Mouse (Mus musculus) right cerebral cortex, adult 18-20 months (tissue): ENCODE measurements at regions not wholly inside any gene's neighbourhood (a gene's known extent, or its start where the extent isn't known, plus 50 kb on each side); places are given as distances from the start of the nearest gene placed in this dataset.

Source experiments
- DNase-seq: peaks from one replicate; pipeline ENCODE4 v3.0.0; 2022; ENCODE audit warnings: mixed read lengths

- no peak for DNase-seq
Observed at GRCm38 (mm10) chr5:112035426-112035825, 216.9 kb downstream of the Cryba4 start.

- no peak for DNase-seq
Observed at GRCm38 (mm10) chr5:112037080-112037479, 215.2 kb downstream of the Cryba4 start.

- no peak for DNase-seq
Observed at GRCm38 (mm10) chr5:112039645-112040372, 212.5 kb downstream of the Cryba4 start.

GRCm38 (mm10) chr5:112040678-112041077, 211.6 kb downstream of the Cryba4 start:
- no peak for DNase-seq

- peak; percentile 48 for DNase-seq
Observed at GRCm38 (mm10) chr5:112041285-112041684, 211.0 kb downstream of the Cryba4 start.

GRCm38 (mm10) chr5:112042236-112042635, 210.1 kb downstream of the Cryba4 start:
- DNase-seq, result peak; percentile 38

GRCm38 (mm10) chr5:112050046-112050782, 202.1 kb downstream of the Cryba4 start:
- peak; percentile 26 for DNase-seq

GRCm38 (mm10) chr5:112050906-112051305, 201.4 kb downstream of the Cryba4 start:
- peak; percentile 65 for DNase-seq

- no peak for DNase-seq
Observed at GRCm38 (mm10) chr5:112051786-112052185, 200.5 kb downstream of the Cryba4 start.

GRCm38 (mm10) chr5:112053600-112054155, 198.6 kb downstream of the Cryba4 start:
- no peak for DNase-seq

- DNase-seq, result no peak
Observed at GRCm38 (mm10) chr5:112055018-112055417, 197.3 kb downstream of the Cryba4 start.

- DNase-seq, result no peak
Observed at GRCm38 (mm10) chr5:112069917-112070316, 182.4 kb downstream of the Cryba4 start.

- DNase-seq, result no peak
Observed at GRCm38 (mm10) chr5:112072456-112072855, 179.9 kb downstream of the Cryba4 start.

GRCm38 (mm10) chr5:112077097-112077496, 175.2 kb downstream of the Cryba4 start:
- DNase-seq, result no peak

- peak; percentile 52 for DNase-seq
Observed at GRCm38 (mm10) chr5:112077840-112078600, 174.3 kb downstream of the Cryba4 start.

GRCm38 (mm10) chr5:112081006-112081405, 171.3 kb downstream of the Cryba4 start:
- peak; percentile 30 for DNase-seq

GRCm38 (mm10) chr5:112091867-112092535, 160.3 kb downstream of the Cryba4 start:
- no peak for DNase-seq

GRCm38 (mm10) chr5:112093905-112094571, 158.3 kb downstream of the Cryba4 start:
- DNase-seq, result peak; percentile 78

GRCm38 (mm10) chr5:112098469-112099085, 153.7 kb downstream of the Cryba4 start:
- DNase-seq, result no peak

GRCm38 (mm10) chr5:112101739-112102590, 150.4 kb downstream of the Cryba4 start:
- DNase-seq, result no peak
